Mouse (Mus musculus): Measurements from ENCODE around the gene Vmn1r234. TPM values are rescaled to one million over a fixed set of nuclear protein-coding genes. Genes with fewer than 3 reads are reported as not detected.
"Not testable (repeated sequence)": the region's sequence is repeated elsewhere in the genome, so short reads cannot be mapped to it uniquely, and the experiment has no call there.

Vmn1r234 gene
- not detected in 2 replicates for polyA plus RNA-seq (2014; fragmentation: Nextera tagmentation; extraction: Ambion mirVana)

DNA sequence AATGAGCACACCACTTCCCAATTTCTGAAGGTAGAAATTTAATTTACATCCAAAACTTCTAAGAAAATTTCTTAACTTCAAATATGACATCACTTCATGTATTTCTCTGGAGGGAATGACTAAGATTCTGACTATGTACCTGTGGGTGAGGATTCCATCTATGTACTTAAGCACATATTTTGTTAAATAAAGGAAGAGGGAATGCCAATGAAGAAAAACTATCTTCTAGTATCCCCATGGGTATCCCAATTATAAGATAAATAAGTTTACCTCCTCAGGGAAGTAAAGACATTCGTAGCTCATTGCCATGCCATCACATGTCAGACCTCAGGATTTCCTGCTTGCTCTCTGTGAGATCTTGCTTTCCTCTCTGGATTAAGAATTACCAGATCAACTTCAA, at the start of gene Vmn1r234:
Gene Vmn1r234, plus strand, starts transcription at position 301 of the 400 bp plus-strand sequence.
- no peak for ATAC-seq (ENCODE audit: low FRiP score, low TSS enrichment)
- H3K27ac ChIP-seq (replicated peaks; ENCODE audit: low read depth, low read length), result no peak within 1 kb of the TSS
- H3K4me1 ChIP-seq (ENCODE audit: control insufficient read depth, insufficient read depth, low read length), result no peaks in the 10 kb centered on the region
- no peaks in the 10 kb centered on the region for H3K27me3 ChIP-seq (ENCODE audit: control insufficient read depth, insufficient read depth, low read length)
- no peaks in the 10 kb centered on the region for H3K36me3 ChIP-seq (ENCODE audit: control insufficient read depth, insufficient read depth, low read length)
- WGBS, result 79% methylated on average over 1 of the region's 1 CpGs
- no peaks in the 10 kb centered on the region for H3K9me3 ChIP-seq (ENCODE audit: control insufficient read depth, low read length)
- H3K9ac ChIP-seq (replicated peaks; ENCODE audit: low read length), result no peak within 1 kb of the TSS
- H3K4me2 ChIP-seq (ENCODE audit: low read length), result no peak within 1 kb of the TSS
- H3K4me3 ChIP-seq (replicated peaks; ENCODE audit: low read depth, low read length), result no peak within 1 kb of the TSS
- no peak for DNase-seq

DNA sequence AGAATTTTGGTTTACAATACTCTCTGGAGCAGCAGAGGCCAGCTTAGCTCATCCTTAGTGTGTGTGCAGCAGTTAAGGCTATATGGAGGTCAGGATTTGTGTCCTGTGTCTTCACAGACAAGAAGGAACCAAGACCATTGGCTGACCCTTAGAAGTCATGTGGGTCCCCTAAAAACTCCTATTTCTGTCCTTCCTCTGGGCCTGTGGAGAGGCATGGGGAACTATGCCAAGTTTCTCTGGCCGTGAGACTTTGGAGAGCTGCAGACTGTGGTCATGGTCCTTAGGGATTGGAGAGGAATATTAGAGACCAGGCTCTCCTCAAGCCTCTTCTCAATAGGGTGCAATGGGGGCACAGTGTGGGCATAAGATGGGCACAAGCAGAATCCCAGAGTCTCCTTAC, 14.8 kb upstream of the Vmn1r234 start:
- not testable (repeated sequence) for H3K4me3 ChIP-seq (replicated peaks; ENCODE audit: low read depth, low read length); H3K27me3 ChIP-seq (ENCODE audit: control insufficient read depth, insufficient read depth, low read length); H3K27ac ChIP-seq (replicated peaks; ENCODE audit: low read depth, low read length); H3K9me3 ChIP-seq (ENCODE audit: control insufficient read depth, low read length); H3K9ac ChIP-seq (replicated peaks; ENCODE audit: low read length); ATAC-seq (ENCODE audit: low FRiP score, low TSS enrichment); H3K4me2 ChIP-seq (ENCODE audit: low read length); H3K4me1 ChIP-seq (ENCODE audit: control insufficient read depth, insufficient read depth, low read length); H3K36me3 ChIP-seq (ENCODE audit: control insufficient read depth, insufficient read depth, low read length); DNase-seq
- 86% methylated on average over 1 of the region's 1 CpGs for WGBS

DNA sequence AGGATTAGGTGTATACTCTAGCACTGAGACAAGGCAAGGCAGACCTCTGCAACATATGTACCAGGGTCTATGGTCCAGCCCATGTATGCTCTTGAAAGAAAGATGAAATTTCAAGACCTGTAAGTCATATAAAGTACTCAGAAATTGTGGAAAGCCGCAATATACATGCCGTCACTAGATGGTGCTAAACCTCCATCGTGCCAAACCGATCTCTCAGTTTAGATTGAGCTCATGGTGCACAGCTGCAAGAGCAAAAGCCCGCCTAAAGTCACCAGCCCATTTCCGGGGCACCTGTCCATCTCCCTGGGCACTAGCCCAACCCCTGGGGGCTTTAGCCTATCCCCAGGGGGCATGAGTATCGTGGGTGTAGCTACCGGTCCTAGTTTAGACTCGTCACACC, 5.8 kb downstream of the Vmn1r234 start:
- ATAC-seq (ENCODE audit: low FRiP score, low TSS enrichment) (no peak), DNase-seq (peak; percentile 54)
- WGBS, result 30% methylated on average over 9 of the region's 9 CpGs
- H3K9ac ChIP-seq (replicated peaks; ENCODE audit: low read length), result no peak overlapping the region
- H3K36me3 ChIP-seq (ENCODE audit: control insufficient read depth, insufficient read depth, low read length), result no peaks in the 10 kb centered on the region
- H3K4me3 ChIP-seq (replicated peaks; ENCODE audit: low read depth, low read length), result no peak overlapping the region
- no peak overlapping the region for H3K4me2 ChIP-seq (ENCODE audit: low read length)
- no peaks in the 10 kb centered on the region for H3K4me1 ChIP-seq (ENCODE audit: control insufficient read depth, insufficient read depth, low read length)
- H3K9me3 ChIP-seq (ENCODE audit: control insufficient read depth, low read length), result no peaks in the 10 kb centered on the region
- no peaks in the 10 kb centered on the region for H3K27me3 ChIP-seq (ENCODE audit: control insufficient read depth, insufficient read depth, low read length)
- no peak overlapping the region for H3K27ac ChIP-seq (replicated peaks; ENCODE audit: low read depth, low read length)

DNA sequence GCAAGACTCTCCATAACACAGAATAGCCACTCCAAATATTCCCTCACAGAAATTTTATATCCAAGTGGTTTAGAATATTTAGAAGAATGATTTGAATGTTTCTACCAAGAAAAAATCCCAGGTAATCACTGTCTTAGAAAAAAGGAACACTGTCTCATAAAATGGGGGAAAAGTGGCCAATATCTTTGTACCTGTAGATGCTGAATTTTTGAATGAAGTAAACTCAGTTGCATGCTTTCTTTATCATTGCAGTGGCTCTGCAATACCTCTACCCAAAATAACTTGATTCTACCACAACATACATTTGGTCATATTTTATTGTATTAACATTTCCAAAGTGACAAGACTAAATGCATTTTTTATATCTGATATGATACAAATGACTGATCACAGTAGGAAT, 30.2 kb downstream of the Vmn1r234 start, which contains the start of gene Vmn1r235:
Gene Vmn1r235, plus strand, starts transcription at position 301 of the 400 bp plus-strand sequence.
- DNase-seq, result no peak
- H3K27ac ChIP-seq (replicated peaks; ENCODE audit: low read depth, low read length), result no peak within 1 kb of the TSS
- no peak for ATAC-seq (ENCODE audit: low FRiP score, low TSS enrichment)

DNA sequence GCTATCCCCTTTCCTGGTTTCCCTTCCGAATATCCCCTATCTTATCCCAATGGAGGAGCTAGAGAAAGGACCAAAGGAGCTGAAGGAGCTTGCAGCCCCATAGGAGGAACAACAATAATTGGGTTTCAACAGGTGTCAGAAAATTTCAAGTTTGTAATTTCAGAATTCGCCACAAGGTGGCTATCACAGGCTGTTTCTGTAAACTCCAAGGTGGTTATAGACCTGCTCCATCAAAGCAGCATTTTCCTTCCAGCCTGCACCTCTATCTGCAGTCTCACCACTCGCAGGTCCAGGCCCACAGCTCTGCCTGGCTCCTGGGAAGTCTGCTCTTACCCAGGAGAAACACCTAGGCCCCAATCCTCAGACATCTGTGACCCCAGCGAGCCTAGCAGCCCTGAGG, 46.2 kb downstream of the Vmn1r234 start:
- peak; percentile 76 for DNase-seq
- Histone ChIP-seq H3K27me3 (ENCODE audit: control insufficient read depth, insufficient read depth, low read length) (no peaks in the 10 kb centered on the region), H3K27ac (replicated peaks; ENCODE audit: low read depth, low read length) (no peak overlapping the region), H3K4me2 (ENCODE audit: low read length) (no peak overlapping the region), H3K36me3 (ENCODE audit: control insufficient read depth, insufficient read depth, low read length) (no peaks in the 10 kb centered on the region), H3K4me3 (replicated peaks; ENCODE audit: low read depth, low read length) (no peak overlapping the region), H3K4me1 (ENCODE audit: control insufficient read depth, insufficient read depth, low read length) (no peaks in the 10 kb centered on the region), H3K9ac (replicated peaks; ENCODE audit: low read length) (no peak overlapping the region), H3K9me3 (ENCODE audit: control insufficient read depth, low read length) (no peaks in the 10 kb centered on the region)
- whole genome bisulfite sequencing, result 12% methylated on average over 4 of the region's 4 CpGs
- no peak for ATAC-seq (ENCODE audit: low FRiP score, low TSS enrichment)

More for the DNA sequence above, 30.2 kb downstream of the Vmn1r234 start, which contains the start of gene Vmn1r235:
- Histone ChIP-seq H3K36me3 (ENCODE audit: control insufficient read depth, insufficient read depth, low read length) (no peaks in the 10 kb centered on the region), H3K4me3 (replicated peaks; ENCODE audit: low read depth, low read length) (no peak within 1 kb of the TSS), H3K4me2 (ENCODE audit: low read length) (no peak within 1 kb of the TSS), H3K27me3 (ENCODE audit: control insufficient read depth, insufficient read depth, low read length) (no peaks in the 10 kb centered on the region), H3K4me1 (ENCODE audit: control insufficient read depth, insufficient read depth, low read length) (no peaks in the 10 kb centered on the region), H3K9ac (replicated peaks; ENCODE audit: low read length) (no peak within 1 kb of the TSS), H3K9me3 (ENCODE audit: control insufficient read depth, low read length) (peaks cover 1% of the 10 kb centered on the region)

DNA sequence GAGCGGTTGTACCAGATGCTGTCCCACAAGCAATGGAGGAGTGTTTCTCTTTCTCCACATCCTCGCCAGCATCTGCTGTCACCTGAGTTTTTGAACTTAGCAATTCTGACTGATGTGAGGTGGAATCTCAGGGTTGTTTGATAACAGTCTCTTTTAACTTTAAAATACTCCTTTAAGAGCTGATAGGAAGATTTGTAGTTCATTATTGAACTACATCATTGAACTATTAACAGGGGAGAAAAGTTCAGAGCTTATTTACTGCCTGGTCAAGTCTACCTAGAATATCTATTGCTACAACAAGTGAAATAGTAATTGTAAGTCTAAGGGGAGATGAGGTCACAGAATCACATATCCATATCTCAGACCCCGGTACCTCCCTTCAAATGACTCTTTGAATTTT, 56.8 kb downstream of the Vmn1r234 start, which contains the start of gene Vmn1r236:
Gene Vmn1r236, plus strand, starts transcription at position 301 of the 400 bp plus-strand sequence.
- H3K4me2 ChIP-seq (ENCODE audit: low read length), result no peak within 1 kb of the TSS
- DNase-seq (no peak), ATAC-seq (ENCODE audit: low FRiP score, low TSS enrichment) (no peak)
- no peaks in the 10 kb centered on the region; the same call in 1 of the 2 replicates for H3K9me3 ChIP-seq (ENCODE audit: control insufficient read depth, low read length)
- no peak within 1 kb of the TSS for H3K27ac ChIP-seq (replicated peaks; ENCODE audit: low read depth, low read length)
- H3K4me1 ChIP-seq (ENCODE audit: control insufficient read depth, insufficient read depth, low read length), result no peaks in the 10 kb centered on the region
- H3K27me3 ChIP-seq (ENCODE audit: control insufficient read depth, insufficient read depth, low read length), result no peaks in the 10 kb centered on the region
- H3K36me3 ChIP-seq (ENCODE audit: control insufficient read depth, insufficient read depth, low read length), result no peaks in the 10 kb centered on the region
- 79% methylated on average over 3 of the region's 3 CpGs for WGBS
- no peak within 1 kb of the TSS for H3K4me3 ChIP-seq (replicated peaks; ENCODE audit: low read depth, low read length)
- no peak within 1 kb of the TSS for H3K9ac ChIP-seq (replicated peaks; ENCODE audit: low read length)

DNA sequence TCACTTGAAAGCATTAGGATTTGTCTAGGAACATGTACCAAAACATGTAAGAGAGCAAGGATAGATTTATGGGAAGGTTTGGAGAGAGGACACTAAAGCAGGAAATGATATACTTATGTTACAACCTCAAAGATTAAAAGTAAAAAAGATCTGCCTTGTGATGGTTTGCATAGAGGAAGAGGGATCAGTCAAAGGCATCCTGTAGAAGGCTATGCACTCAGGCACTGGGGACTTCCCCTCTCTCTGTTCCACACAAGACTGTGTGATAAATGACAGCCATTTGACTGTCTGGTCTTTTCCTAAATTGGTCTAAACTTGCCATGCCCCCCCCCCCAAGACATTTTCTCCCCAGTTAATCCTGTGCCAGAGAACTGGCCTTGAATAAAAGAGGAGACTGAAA, 58.5 kb downstream of the Vmn1r234 start:
- no peak overlapping the region for H3K9ac ChIP-seq (replicated peaks; ENCODE audit: low read length)
- no peak overlapping the region for H3K4me3 ChIP-seq (replicated peaks; ENCODE audit: low read depth, low read length)
- H3K4me2 ChIP-seq (ENCODE audit: low read length), result no peak overlapping the region
- no peaks in the 10 kb centered on the region; the same call in 1 of the 2 replicates for H3K9me3 ChIP-seq (ENCODE audit: control insufficient read depth, low read length)
- no peaks in the 10 kb centered on the region for H3K36me3 ChIP-seq (ENCODE audit: control insufficient read depth, insufficient read depth, low read length)
- no peak for DNase-seq
- no peaks in the 10 kb centered on the region for H3K27me3 ChIP-seq (ENCODE audit: control insufficient read depth, insufficient read depth, low read length)
- ATAC-seq (ENCODE audit: low FRiP score, low TSS enrichment), result no peak
- H3K27ac ChIP-seq (replicated peaks; ENCODE audit: low read depth, low read length), result no peak overlapping the region
- no peaks in the 10 kb centered on the region for H3K4me1 ChIP-seq (ENCODE audit: control insufficient read depth, insufficient read depth, low read length)

Small RNA genes lying within 50 kb of the gene (microRNA-seq; reads per million reads assigned to microRNA genes)
- not detected for gene Gm26384

Other genes with a start within 250 kb of the Vmn1r234 start
- gene Vmn1r233, start 229.6 kb upstream of the Vmn1r234 start, polyA plus RNA-seq (2014; fragmentation: Nextera tagmentation; extraction: Ambion mirVana), result not detected in 2 replicates
- gene Zfp160, start 217.2 kb upstream of the Vmn1r234 start, polyA plus RNA-seq (2014; fragmentation: Nextera tagmentation; extraction: Ambion mirVana), result 22.4 and 24.5 TPM in 2 replicates
- not detected in 2 replicates for gene Vmn1r235, start 30.3 kb downstream of the Vmn1r234 start, polyA plus RNA-seq (2014; fragmentation: Nextera tagmentation; extraction: Ambion mirVana)
- gene Vmn1r236, start 56.9 kb downstream of the Vmn1r234 start, polyA plus RNA-seq (2014; fragmentation: Nextera tagmentation; extraction: Ambion mirVana), result not detected in 2 replicates
- not detected in 2 replicates for gene Vmn1r237, start 85.8 kb downstream of the Vmn1r234 start, polyA plus RNA-seq (2014; fragmentation: Nextera tagmentation; extraction: Ambion mirVana)
- gene Zfp677, start 157.7 kb downstream of the Vmn1r234 start, polyA plus RNA-seq (2014; fragmentation: Nextera tagmentation; extraction: Ambion mirVana), result 5.2 and 7.2 TPM in 2 replicates
- gene Zfp54, start 197.1 kb downstream of the Vmn1r234 start, polyA plus RNA-seq (2014; fragmentation: Nextera tagmentation; extraction: Ambion mirVana), result 4.3 and 5.4 TPM in 2 replicates
- gene Zfp51, start 224.3 kb downstream of the Vmn1r234 start, polyA plus RNA-seq (2014; fragmentation: Nextera tagmentation; extraction: Ambion mirVana), result 13.9 and 17.5 TPM in 2 replicates

Measured in midbrain, embryonic 14.5 days (tissue).